Mouse (Mus musculus) lung, postnatal 0 days (tissue): ENCODE data around the gene Il1a.

Source experiments
- CTCF ChIP-seq: IDR thresholded peaks from 2 replicates; pipeline ENCODE4 v1.5.1; 2016; ENCODE audit warnings: antibody characterized with exemption, mild to moderate bottlenecking
- EP300 ChIP-seq: IDR thresholded peaks from 2 replicates; pipeline ENCODE4 v1.6.1; 2016; ENCODE audit warnings: antibody characterized with exemption, mild to moderate bottlenecking, control low read depth

GRCm38 (mm10) chr2:129265316-129265715 is 44.5 kb downstream of the Il1a start:
- no peak for TF ChIP-seq CTCF
- TF ChIP-seq EP300, result no peak
